Mouse (Mus musculus) C2C12 (cell line): ENCODE data around the gene Tkt.

Source experiments
- CEBPB ChIP-seq: IDR thresholded peaks from one replicate; pipeline ENCODE4 v1.6.1; 2011; ENCODE audit warnings: low read depth, mild to moderate bottlenecking, control low read depth, moderate library complexity
- CTCF ChIP-seq: IDR thresholded peaks from one replicate; pipeline ENCODE4 v1.5.1; 2011; ENCODE audit not compliant: control insufficient read depth, insufficient read depth, insufficient read length
- FOSL1 ChIP-seq: IDR thresholded peaks from one replicate; pipeline ENCODE4 v1.8.0; 2011; ENCODE audit warnings: mild to moderate bottlenecking, low read length; ENCODE audit not compliant: poor library complexity, insufficient read depth, severe bottlenecking
- MAX ChIP-seq: IDR thresholded peaks from one replicate; pipeline ENCODE4 v1.6.1; 2011; ENCODE audit warnings: mild to moderate bottlenecking, control low read depth
- MYOD1 ChIP-seq: IDR thresholded peaks from one replicate; pipeline ENCODE4 v1.6.1; 2011; ENCODE audit warnings: low read depth; ENCODE audit not compliant: control insufficient read depth, insufficient read length
- MYOG ChIP-seq: IDR thresholded peaks from one replicate; pipeline ENCODE4 v1.6.1; 2011; ENCODE audit not compliant: control insufficient read depth, insufficient read length; ENCODE audit errors: extremely low read depth
- USF1 ChIP-seq: IDR thresholded peaks from one replicate; pipeline ENCODE4 v1.6.1; 2011; ENCODE audit warnings: low read depth, mild to moderate bottlenecking, control low read depth, moderate library complexity

- TF ChIP-seq CTCF = no peak
- TF ChIP-seq MAX = no peak
- TF ChIP-seq CEBPB = no peak
- TF ChIP-seq MYOD1 = no peak
- TF ChIP-seq MYOG = no peak
- TF ChIP-seq FOSL1 = no peak
- no peak for TF ChIP-seq USF1
Measured at GRCm38 (mm10) chr14:30581238-30581637, 33.1 kb downstream of the Tkt start.
